Mouse (Mus musculus) fibroblast of lung, adult 2 months (primary cell): ENCODE data around the gene Msh4.

Experiments
- DNase-seq: peaks from one replicate; pipeline ENCODE4 v3.0.0-alpha.2; 2011; ENCODE audit warnings: low read depth

The Msh4 gene

DNA sequence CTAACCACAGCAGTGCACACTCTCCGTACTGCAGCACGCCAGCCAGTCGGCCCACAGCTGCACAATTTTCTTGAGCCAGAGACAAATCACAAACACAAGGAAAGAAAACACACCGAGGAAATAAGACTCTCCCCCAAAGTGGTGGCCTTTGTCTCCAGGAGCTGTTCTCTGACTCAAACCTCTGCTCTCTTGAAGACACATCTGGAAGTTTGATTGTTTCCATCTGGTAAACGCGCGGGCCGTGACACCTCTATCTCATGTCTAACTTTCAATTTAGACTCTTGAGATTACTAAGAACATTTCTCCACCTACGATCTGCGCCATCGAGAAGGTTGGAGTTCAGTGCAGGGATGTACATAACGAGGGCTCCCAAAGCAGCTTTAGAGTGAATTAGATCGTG is 97.5 kb downstream of the Msh4 start:
- DNase-seq = no peak

DNA sequence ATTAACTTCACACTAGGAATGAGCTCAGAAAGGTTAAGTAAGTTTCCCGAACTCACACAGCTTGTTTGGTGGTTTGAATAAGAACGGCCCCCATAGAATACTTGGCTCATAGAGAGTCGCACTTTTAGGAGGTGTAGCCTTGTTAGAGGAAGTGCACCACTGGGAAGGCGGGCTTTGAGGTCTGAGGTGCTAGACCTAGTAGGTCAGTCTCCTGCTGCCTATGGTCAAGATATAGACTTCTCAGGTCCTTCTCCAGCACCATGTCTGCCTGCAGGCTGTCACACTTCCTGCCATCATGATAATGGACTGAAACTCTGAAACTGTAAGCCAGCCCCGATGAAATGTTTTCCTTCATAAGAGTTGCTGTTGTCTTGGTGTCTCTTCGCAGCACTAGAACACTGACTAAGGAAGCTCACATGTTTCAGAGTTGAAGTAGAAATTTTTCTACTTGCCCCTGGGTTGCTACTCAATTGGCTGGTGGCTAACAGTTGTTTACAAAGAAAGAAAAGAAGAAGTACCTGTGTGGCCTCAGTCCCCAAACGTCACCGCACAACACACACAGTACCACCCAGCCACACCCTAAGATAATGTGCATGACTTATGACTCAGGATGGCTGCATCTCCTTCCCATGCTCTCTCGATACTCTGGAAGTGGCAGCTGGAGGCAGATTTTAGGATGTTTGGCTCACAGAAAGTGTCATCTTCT is 98.3 kb downstream of the Msh4 start:
- no peak for DNase-seq
